Mouse (Mus musculus) layer of hippocampus, adult 8-10 months (tissue): ENCODE data around the gene Itih3. TPM values are rescaled to one million over a fixed set of nuclear protein-coding genes. Genes with fewer than 3 reads are reported as not detected.

ENCODE experiments used
- DNase-seq, 2 experiments: peaks; one replicate each; pipeline ENCODE4 v3.0.0; 2022; ENCODE audit warnings: low spot score in 2 of 2
- total RNA-seq, 4 experiments: library from RNA; stranded (reverse); gene quantifications; 2 replicates each; pipeline ENCODE4 v1.2.4; 2022

The Itih3 gene
- total RNA-seq, 4 experiments from 2014 or later, result 28.0 to 46.6 (median 34.7) TPM

GRCm38 (mm10) chr14:30865311-30865710 lies 58.2 kb downstream of the Itih3 start:
- no peak for DNase-seq

GRCm38 (mm10) chr14:30862368-30862767 lies 61.2 kb downstream of the Itih3 start:
- DNase-seq, result no peak

GRCm38 (mm10) chr14:30861421-30862125 lies 62.0 kb downstream of the Itih3 start:
- DNase-seq, result no peak

Other genes starting within 250 kb of the Itih3 start
- 10 to 100 TPM; 36.1 to 39.2 (median 37.0) TPM for gene Sfmbt1, start 208.9 kb downstream of the Itih3 start, total RNA-seq
- 10 to 100 TPM; 22.8 to 27.8 (median 25.8) TPM for gene Tmem110, start 98.2 kb downstream of the Itih3 start, total RNA-seq
- 1 to 10 TPM; 1.3 to 3.1 (median 1.8) TPM for gene Mustn1, start 44.6 kb downstream of the Itih3 start, total RNA-seq
- under 1 TPM in 1 of 4 experiments, not detected in 3; 0.25 TPM for gene Itih4, start 37.3 kb downstream of the Itih3 start, total RNA-seq
- gene Itih1, start 19.5 kb upstream of the Itih3 start, total RNA-seq, result not detected
- gene Nek4, start 27.6 kb upstream of the Itih3 start, total RNA-seq, result 10 to 100 TPM; 18.8 to 21.9 (median 20.0) TPM
- 10 to 100 TPM; 41.3 to 55.0 (median 48.5) TPM for gene Glt8d1, start 77.6 kb upstream of the Itih3 start, total RNA-seq
- gene Spcs1, start 77.9 kb upstream of the Itih3 start, total RNA-seq, result 100 to 1,000 TPM; 150 to 171 (median 167) TPM
- gene Pbrm1, start 95.4 kb upstream of the Itih3 start, total RNA-seq, result 10 to 100 TPM; 51.8 to 69.0 (median 60.3) TPM
- gene Gnl3, start 95.4 kb upstream of the Itih3 start, total RNA-seq, result 10 to 100 TPM; 40.3 to 53.7 (median 51.7) TPM
- gene Smim4, start 205.2 kb upstream of the Itih3 start, total RNA-seq, result 10 to 100 TPM; 19.5 to 43.1 (median 26.7) TPM
- gene Nt5dc2, start 207.3 kb upstream of the Itih3 start, total RNA-seq, result 1 to 10 TPM; 5.9 to 8.8 (median 7.8) TPM
- gene Stab1, start 244.9 kb upstream of the Itih3 start, total RNA-seq, result 10 to 100 TPM; 17.6 to 27.0 (median 25.1) TPM